Mouse (Mus musculus) bone marrow, adult 2 months (tissue): ENCODE data around the gene Ssb.

ENCODE experiments used
- CTCF ChIP-seq: fragments of 200-500 bp; IDR thresholded peaks from 2 replicates; pipeline ENCODE4 v1.5.1; 2011; ENCODE audit warnings: low read length, control low read depth; ENCODE audit not compliant: control insufficient read depth, insufficient read depth
- POLR2A ChIP-seq: fragments of 200-500 bp; IDR thresholded peaks from 2 replicates; pipeline ENCODE4 v1.6.1; 2011; ENCODE audit warnings: low read depth, mild to moderate bottlenecking, control low read depth, low read length, borderline replicate concordance; ENCODE audit not compliant: control insufficient read depth

- TF ChIP-seq CTCF, result peak; percentile 54
- TF ChIP-seq POLR2A, result peak; percentile 89
These were observed 24.3 kb downstream of the Ssb start, which contains the start of gene Mettl5 for GRCm38 (mm10) chr2:69885451-69886305.
